Mouse (Mus musculus): Measurements from ENCODE around the gene Uba3. TPM values are rescaled to one million over a fixed set of nuclear protein-coding genes. Genes with fewer than 3 reads are reported as not detected.
A peak's percentile ranks its signal among the peaks of the same experiment; 100 is the strongest.

Gene Uba3
- polyA plus RNA-seq (2015; fragmentation: Nextera tagmentation; extraction: Ambion mirVana): 99.9 and 101 TPM in 2 replicates

DNA sequence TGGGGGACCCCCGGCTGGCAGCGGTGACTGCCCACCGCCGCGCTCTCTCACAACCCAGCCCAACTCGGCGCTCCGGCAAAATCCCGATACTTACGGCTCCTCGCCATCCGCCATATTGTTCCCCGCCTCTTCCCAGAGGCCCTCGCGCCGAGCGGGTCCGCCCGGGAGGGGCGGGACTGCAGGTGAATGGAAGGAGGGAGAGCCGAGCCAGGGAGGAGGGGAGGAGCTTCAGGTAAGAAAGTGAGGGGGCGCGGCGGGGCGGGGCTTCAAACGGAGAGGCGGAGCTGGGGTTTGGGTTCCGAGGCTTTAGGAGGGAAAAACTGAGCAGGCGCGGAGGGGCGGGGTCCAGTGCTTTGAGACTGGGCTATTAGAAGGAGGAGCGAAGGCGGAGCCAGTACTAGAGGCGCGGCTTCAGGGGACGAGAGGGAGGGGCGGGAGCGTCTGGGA, at the start of gene Uba3:
TSS of gene Uba3 (minus strand) at position 209 of the 447 bp plus-strand sequence.
- Histone ChIP-seq H3K9me3 (ENCODE audit: control insufficient read depth, low read length) (no peaks in the 10 kb centered on the region), H3K27me3 (replicated peaks; ENCODE audit: control insufficient read depth, insufficient read depth, low read length) (no peaks in the 10 kb centered on the region)
- ATAC-seq: peak; percentile 96

DNA sequence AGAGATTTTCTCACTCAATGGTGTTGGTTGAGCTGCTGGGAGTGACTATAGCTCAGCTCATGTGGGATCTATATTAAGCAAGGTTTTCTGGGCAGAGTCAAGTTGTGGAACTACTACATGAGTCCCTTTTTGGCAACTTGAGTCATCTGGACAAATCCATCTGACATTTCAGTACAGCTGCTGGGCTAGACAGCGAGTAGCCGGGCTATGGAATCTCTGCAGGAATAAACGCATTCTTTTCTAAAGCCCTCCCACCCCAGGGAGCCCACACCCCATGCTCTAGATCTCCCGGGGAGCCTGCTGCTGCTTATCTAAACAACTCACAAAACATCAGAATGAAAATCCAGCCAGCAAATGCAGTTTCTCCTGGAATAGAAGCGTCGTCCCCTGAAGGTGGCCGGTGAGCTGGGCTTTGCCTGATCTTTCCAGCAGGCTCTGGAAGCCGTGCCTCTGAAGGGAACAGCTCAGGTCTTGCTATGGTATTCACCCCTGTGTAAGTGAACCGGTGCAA, 47.3 kb upstream of the Uba3 start, which contains the start of gene Lmod3:
TSS of gene Lmod3 (minus strand) at position 49 of the 511 bp plus-strand sequence.
- H3K9me3 ChIP-seq (ENCODE audit: control insufficient read depth, low read length): no peaks in the 10 kb centered on the region
- H3K27ac ChIP-seq (ENCODE audit: low read length): no peak within 1 kb of the TSS
- H3K9ac ChIP-seq (replicated peaks; ENCODE audit: low read depth, low read length): no peak within 1 kb of the TSS
- H3K4me2 ChIP-seq (ENCODE audit: low read length): no peak within 1 kb of the TSS
- WGBS: 38% methylated on average over 9 of the region's 9 CpGs
- ATAC-seq: no peak
- H3K4me3 ChIP-seq (replicated peaks; ENCODE audit: low read length): no peak within 1 kb of the TSS
- H3K36me3 ChIP-seq (ENCODE audit: control insufficient read depth, insufficient read depth): no peaks in the 10 kb centered on the region
- H3K27me3 ChIP-seq (replicated peaks; ENCODE audit: control insufficient read depth, insufficient read depth, low read length): no peaks in the 10 kb centered on the region
- H3K4me1 ChIP-seq (replicated peaks; ENCODE audit: control insufficient read depth, insufficient read depth, low read length): no peaks in the 10 kb centered on the region

More for the DNA sequence above, at the start of gene Uba3:
- no peaks in the 10 kb centered on the region for H3K36me3 ChIP-seq (ENCODE audit: control insufficient read depth, insufficient read depth)
- H3K4me1 ChIP-seq (replicated peaks; ENCODE audit: control insufficient read depth, insufficient read depth, low read length): peaks cover 9% of the 10 kb centered on the region
- H3K4me2 ChIP-seq (ENCODE audit: low read length): peak within 1 kb of the TSS; percentile 66
- peak within 1 kb of the TSS; percentile 94 for H3K9ac ChIP-seq (replicated peaks; ENCODE audit: low read depth, low read length)
- WGBS: under 1% methylated on average over 37 of the region's 38 CpGs
- H3K4me3 ChIP-seq (replicated peaks; ENCODE audit: low read length): peak within 1 kb of the TSS; percentile 71
- H3K27ac ChIP-seq (ENCODE audit: low read length): peak within 1 kb of the TSS; percentile 87

DNA sequence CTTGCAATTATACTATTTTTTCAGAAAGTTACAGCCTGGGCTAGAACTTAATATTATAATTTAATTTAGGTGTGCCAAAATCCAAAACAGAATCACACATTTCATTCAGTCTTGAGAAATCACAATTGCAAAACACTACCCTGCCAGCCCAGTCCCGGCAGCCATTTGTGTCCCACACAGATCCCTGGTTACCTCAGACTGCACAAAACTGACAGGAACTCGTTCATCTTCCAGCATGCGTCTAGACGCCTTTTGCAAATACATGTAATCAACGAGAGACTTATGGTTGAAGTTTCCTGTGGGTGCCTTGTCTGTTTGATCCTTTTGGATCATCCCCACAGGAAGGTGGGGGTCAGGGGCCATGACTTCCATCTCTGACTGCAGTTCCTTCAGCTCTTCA, 46.6 kb upstream of the Uba3 start:
- ATAC-seq: no peak
- H3K9me3 ChIP-seq (ENCODE audit: control insufficient read depth, low read length): no peaks in the 10 kb centered on the region
- no peak overlapping the region for H3K27ac ChIP-seq (ENCODE audit: low read length)
- H3K36me3 ChIP-seq (ENCODE audit: control insufficient read depth, insufficient read depth): no peaks in the 10 kb centered on the region
- 79% methylated on average over 5 of the region's 5 CpGs for WGBS
- H3K4me3 ChIP-seq (replicated peaks; ENCODE audit: low read length): no peak overlapping the region
- H3K9ac ChIP-seq (replicated peaks; ENCODE audit: low read depth, low read length): no peak overlapping the region
- no peaks in the 10 kb centered on the region for H3K27me3 ChIP-seq (replicated peaks; ENCODE audit: control insufficient read depth, insufficient read depth, low read length)
- no peaks in the 10 kb centered on the region for H3K4me1 ChIP-seq (replicated peaks; ENCODE audit: control insufficient read depth, insufficient read depth, low read length)
- no peak overlapping the region for H3K4me2 ChIP-seq (ENCODE audit: low read length)

DNA sequence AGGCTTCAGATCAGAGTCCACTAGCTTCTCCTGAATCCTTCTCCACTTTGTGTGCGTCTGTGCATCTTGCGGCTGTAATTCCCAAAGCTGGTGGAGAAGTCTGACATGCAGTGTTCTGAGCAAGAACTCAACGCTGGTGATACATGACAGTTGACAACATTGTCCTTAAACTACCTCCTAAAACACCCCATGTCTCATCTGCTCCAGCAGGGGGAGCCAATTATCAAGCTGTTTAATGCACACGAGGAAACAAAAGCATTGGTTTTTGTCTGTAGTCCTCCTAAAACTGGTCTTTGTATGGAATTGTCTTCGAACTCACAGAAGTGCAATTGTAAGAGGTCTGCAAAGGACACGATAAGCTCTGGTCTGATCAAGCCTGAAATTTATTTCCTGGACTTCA, 45.5 kb upstream of the Uba3 start:
- H3K9me3 ChIP-seq (ENCODE audit: control insufficient read depth, low read length): no peaks in the 10 kb centered on the region
- no peak overlapping the region for H3K4me3 ChIP-seq (replicated peaks; ENCODE audit: low read length)
- H3K4me2 ChIP-seq (ENCODE audit: low read length): no peak overlapping the region
- no peak for ATAC-seq
- H3K27ac ChIP-seq (ENCODE audit: low read length): no peak overlapping the region
- no peaks in the 10 kb centered on the region for H3K36me3 ChIP-seq (ENCODE audit: control insufficient read depth, insufficient read depth)
- 40% methylated on average over 6 of the region's 6 CpGs for WGBS
- no peak overlapping the region for H3K9ac ChIP-seq (replicated peaks; ENCODE audit: low read depth, low read length)
- no peaks in the 10 kb centered on the region for H3K4me1 ChIP-seq (replicated peaks; ENCODE audit: control insufficient read depth, insufficient read depth, low read length)
- H3K27me3 ChIP-seq (replicated peaks; ENCODE audit: control insufficient read depth, insufficient read depth, low read length): no peaks in the 10 kb centered on the region

DNA sequence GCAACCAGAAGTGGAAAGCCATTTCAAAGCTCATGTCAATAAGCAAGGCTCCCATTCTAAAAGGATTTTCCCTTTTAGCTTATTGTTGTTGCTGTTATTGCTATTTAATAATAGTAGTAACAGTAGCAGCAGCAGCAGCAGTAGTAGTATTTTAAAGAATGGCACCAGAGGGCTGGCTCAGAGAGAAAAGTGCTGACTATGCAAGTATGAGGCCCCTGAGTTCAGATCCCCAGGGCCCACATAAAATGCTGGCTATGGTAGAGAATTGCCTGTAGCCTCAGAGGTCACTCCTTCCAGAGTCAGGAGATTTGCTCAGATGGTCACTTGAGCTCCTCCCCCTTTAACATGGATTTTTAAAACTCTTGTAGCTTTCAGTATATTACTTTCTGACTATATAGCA, 39.8 kb upstream of the Uba3 start:
- Histone ChIP-seq H3K4me1 (replicated peaks; ENCODE audit: control insufficient read depth, insufficient read depth, low read length) (no peaks in the 10 kb centered on the region), H3K36me3 (ENCODE audit: control insufficient read depth, insufficient read depth) (no peaks in the 10 kb centered on the region), H3K9me3 (ENCODE audit: control insufficient read depth, low read length) (no peaks in the 10 kb centered on the region), H3K4me2 (ENCODE audit: low read length) (no peak overlapping the region), H3K9ac (replicated peaks; ENCODE audit: low read depth, low read length) (no peak overlapping the region), H3K27me3 (replicated peaks; ENCODE audit: control insufficient read depth, insufficient read depth, low read length) (no peaks in the 10 kb centered on the region), H3K27ac (ENCODE audit: low read length) (no peak overlapping the region), H3K4me3 (replicated peaks; ENCODE audit: low read length) (no peak overlapping the region)
- no peak for ATAC-seq

DNA sequence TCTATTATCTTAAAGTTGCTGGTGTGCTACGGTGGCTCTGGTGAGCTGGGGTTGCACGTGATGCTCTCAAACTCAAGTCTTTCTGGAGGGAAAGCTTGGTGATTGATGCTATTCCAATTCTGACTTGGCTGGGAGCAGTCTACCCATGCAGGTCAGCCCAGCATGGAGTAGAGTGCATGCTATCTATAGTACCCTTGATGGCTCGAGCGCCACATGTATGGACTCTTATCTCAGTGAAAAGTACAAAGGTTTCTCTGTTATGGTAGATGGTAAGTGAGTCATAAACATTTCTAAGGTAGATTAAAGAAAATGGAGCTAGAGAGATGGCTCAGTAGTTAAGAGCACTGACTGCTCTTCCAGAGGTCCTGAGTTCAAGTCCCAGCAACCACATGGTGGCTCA, 37.1 kb upstream of the Uba3 start:
- H3K4me3 ChIP-seq (replicated peaks; ENCODE audit: low read length): no peak overlapping the region
- H3K36me3 ChIP-seq (ENCODE audit: control insufficient read depth, insufficient read depth): no peaks in the 10 kb centered on the region
- no peak overlapping the region for H3K27ac ChIP-seq (ENCODE audit: low read length)
- no peak overlapping the region for H3K9ac ChIP-seq (replicated peaks; ENCODE audit: low read depth, low read length)
- H3K9me3 ChIP-seq (ENCODE audit: control insufficient read depth, low read length): 0 out of 2 replicates have a peak, but pooled peaks cover 3% of the 10 kb centered on the region
- WGBS: 92% methylated on average over 4 of the region's 4 CpGs
- no peak for ATAC-seq
- H3K27me3 ChIP-seq (replicated peaks; ENCODE audit: control insufficient read depth, insufficient read depth, low read length): no peaks in the 10 kb centered on the region
- no peaks in the 10 kb centered on the region for H3K4me1 ChIP-seq (replicated peaks; ENCODE audit: control insufficient read depth, insufficient read depth, low read length)
- H3K4me2 ChIP-seq (ENCODE audit: low read length): no peak overlapping the region

DNA sequence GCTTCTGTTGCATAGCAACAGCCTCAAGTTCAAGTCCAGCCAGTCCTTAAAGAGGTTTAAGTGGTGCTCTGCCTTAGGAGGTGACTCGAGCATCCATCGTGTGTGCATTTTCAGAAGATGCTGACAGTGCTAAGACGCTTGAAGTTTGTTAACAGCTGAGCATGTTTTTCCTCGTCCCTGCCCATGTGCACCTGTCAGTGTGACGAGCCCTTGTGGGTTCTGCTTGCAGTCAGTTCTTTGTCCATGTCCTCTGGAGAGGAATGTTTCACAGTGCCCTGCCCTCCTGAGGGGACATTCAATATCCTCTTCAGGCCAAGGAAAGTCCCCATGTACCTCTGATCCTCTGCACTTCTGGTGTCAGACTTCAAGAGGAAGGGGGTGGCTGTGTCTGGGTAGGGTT, 34.6 kb upstream of the Uba3 start:
- no peaks in the 10 kb centered on the region for H3K27me3 ChIP-seq (replicated peaks; ENCODE audit: control insufficient read depth, insufficient read depth, low read length)
- ATAC-seq: no peak
- H3K4me3 ChIP-seq (replicated peaks; ENCODE audit: low read length): no peak overlapping the region
- no peak overlapping the region for H3K4me2 ChIP-seq (ENCODE audit: low read length)
- 0 out of 2 replicates have a peak, but pooled peaks cover 3% of the 10 kb centered on the region for H3K9me3 ChIP-seq (ENCODE audit: control insufficient read depth, low read length)
- 83% methylated on average over 5 of the region's 5 CpGs for WGBS
- H3K36me3 ChIP-seq (ENCODE audit: control insufficient read depth, insufficient read depth): no peaks in the 10 kb centered on the region
- no peaks in the 10 kb centered on the region for H3K4me1 ChIP-seq (replicated peaks; ENCODE audit: control insufficient read depth, insufficient read depth, low read length)
- H3K9ac ChIP-seq (replicated peaks; ENCODE audit: low read depth, low read length): no peak overlapping the region
- no peak overlapping the region for H3K27ac ChIP-seq (ENCODE audit: low read length)

DNA sequence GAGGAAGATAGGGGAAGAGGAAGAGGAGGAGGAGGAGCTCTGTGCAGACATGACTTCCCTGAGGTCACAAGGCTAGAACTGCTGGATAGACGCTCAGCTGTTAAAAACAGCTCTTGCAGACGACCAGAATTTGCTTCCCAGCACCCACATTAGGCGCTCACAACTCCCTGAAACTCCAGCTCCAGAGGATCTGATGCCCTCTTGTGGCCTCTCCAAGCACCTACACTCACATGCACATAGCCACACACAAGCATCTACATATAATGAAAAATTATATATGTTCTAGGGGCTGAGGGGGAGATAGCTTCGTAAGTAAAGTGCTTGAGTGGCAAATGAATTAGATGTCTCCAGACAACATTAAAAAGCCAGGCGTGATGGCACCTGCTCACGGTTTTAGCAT, 33.9 kb upstream of the Uba3 start:
- 95% methylated on average over 6 of the region's 6 CpGs for WGBS
- Histone ChIP-seq H3K36me3 (ENCODE audit: control insufficient read depth, insufficient read depth) (peaks cover 4% of the 10 kb centered on the region; the same call in 1 of the 2 replicates), H3K4me1 (replicated peaks; ENCODE audit: control insufficient read depth, insufficient read depth, low read length) (no peaks in the 10 kb centered on the region), H3K9ac (replicated peaks; ENCODE audit: low read depth, low read length) (no peak overlapping the region), H3K27ac (ENCODE audit: low read length) (no peak overlapping the region), H3K27me3 (replicated peaks; ENCODE audit: control insufficient read depth, insufficient read depth, low read length) (no peaks in the 10 kb centered on the region), H3K4me3 (replicated peaks; ENCODE audit: low read length) (no peak overlapping the region), H3K4me2 (ENCODE audit: low read length) (no peak overlapping the region), H3K9me3 (ENCODE audit: control insufficient read depth, low read length) (0 out of 2 replicates have a peak, but pooled peaks cover 3% of the 10 kb centered on the region)
- ATAC-seq: no peak

DNA sequence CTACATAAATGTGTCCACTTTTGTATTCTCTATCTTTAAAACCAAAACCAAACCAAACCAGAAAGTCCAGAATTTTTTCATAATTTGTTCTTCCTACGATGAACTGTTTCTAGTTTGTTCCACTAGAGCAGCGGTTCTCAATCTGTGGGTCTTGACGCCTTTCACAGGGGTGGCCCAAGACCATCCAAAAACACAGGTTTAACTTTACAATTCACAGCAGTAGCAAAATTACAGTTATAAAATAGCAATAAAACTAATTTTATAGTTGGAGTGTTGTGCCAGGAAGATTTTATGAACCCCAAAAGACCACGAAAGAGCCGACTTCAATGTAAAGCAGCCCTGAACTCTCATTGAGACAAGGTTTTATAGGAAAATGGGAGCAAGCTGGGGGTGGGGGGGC, 30.6 kb upstream of the Uba3 start:
- Histone ChIP-seq H3K9me3 (ENCODE audit: control insufficient read depth, low read length) (0 out of 2 replicates have a peak, but pooled peaks cover 3% of the 10 kb centered on the region), H3K4me3 (replicated peaks; ENCODE audit: low read length) (no peak overlapping the region), H3K27me3 (replicated peaks; ENCODE audit: control insufficient read depth, insufficient read depth, low read length) (no peaks in the 10 kb centered on the region), H3K27ac (ENCODE audit: low read length) (no peak overlapping the region), H3K36me3 (ENCODE audit: control insufficient read depth, insufficient read depth) (peaks cover 11% of the 10 kb centered on the region), H3K9ac (replicated peaks; ENCODE audit: low read depth, low read length) (no peak overlapping the region), H3K4me2 (ENCODE audit: low read length) (no peak overlapping the region), H3K4me1 (replicated peaks; ENCODE audit: control insufficient read depth, insufficient read depth, low read length) (no peaks in the 10 kb centered on the region)
- no peak for ATAC-seq
- 99% methylated on average over 5 of the region's 5 CpGs for WGBS

Data from forebrain, embryonic 16.5 days (tissue).